24 mouse cellular contexts compared by ENCODE assay signal in the genomic region with DNA sequence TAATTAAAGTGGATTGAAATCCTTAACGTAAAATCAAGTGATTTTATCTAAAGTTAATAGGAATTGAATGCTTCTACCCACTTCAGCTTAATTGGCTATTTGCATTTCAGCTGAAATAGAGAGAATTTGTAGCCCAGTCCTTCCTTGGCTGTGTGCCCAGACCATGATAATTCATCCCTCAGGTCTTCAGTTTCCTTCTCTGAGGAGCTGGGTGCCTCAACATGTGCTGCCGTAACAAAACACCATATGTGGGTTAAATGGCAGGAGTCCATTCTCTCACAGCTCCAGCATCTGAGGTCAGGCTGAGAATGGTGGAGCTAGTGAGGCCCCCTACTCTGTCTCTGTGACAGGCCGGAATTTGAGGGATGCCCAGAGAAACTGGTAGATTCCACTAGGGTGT. TPM values are rescaled to one million over a fixed set of nuclear protein-coding genes. Genes with fewer than 3 reads are reported as not detected.
A peak's percentile ranks its signal among the peaks of the same experiment; 100 is the strongest.
DNase-seq lines count a peak whose midpoint lies in the region; ATAC-seq and TF ChIP-seq lines count a peak whose summit lies in the region.
"Had no signal": no experiment of that assay in that cellular context is flagged by ENCODE, and none has a peak within 500 bp of the region (broad histone marks: within the 10 kb centered on the region; RNA-seq: fewer than 3 reads in every experiment).

No protein-coding gene starts in this region.

- H3K4me2 ChIP-seq in hindbrain, embryonic 14.5 days (replicated peaks) = no peak overlapping the region
- no peak overlapping the region for H3K4me2 ChIP-seq in hindbrain, embryonic 13.5 days
- H3K4me2 ChIP-seq in limb, embryonic 14.5 days (replicated peaks; ENCODE audit: low read depth, low read length, severe bottlenecking) = no peak overlapping the region
- H3K4me2 ChIP-seq: embryonic facial prominence, embryonic 13.5 days; heart, embryonic 13.5 days; limb, embryonic 12.5 days; stomach, embryonic 15.5 days had no signal

- no peaks in the 10 kb centered on the region for H3K9me3 ChIP-seq in hindbrain, embryonic 14.5 days (ENCODE audit: control insufficient read depth, low read length)
- H3K9me3 ChIP-seq in hindbrain, embryonic 13.5 days = no peaks in the 10 kb centered on the region
- no peaks in the 10 kb centered on the region for H3K9me3 ChIP-seq in limb, embryonic 14.5 days (ENCODE audit: control insufficient read depth, low read length)
- H3K9me3 ChIP-seq: embryonic facial prominence, embryonic 13.5 days; heart, embryonic 13.5 days; limb, embryonic 12.5 days; stomach, embryonic 15.5 days had no signal

- TF ChIP-seq POLR2A in limb, embryonic 14.5 days (IDR thresholded peaks at IDR 0.05; ENCODE audit: borderline replicate concordance, extremely low read depth, insufficient read depth, insufficient read length) = no peak

- no peak for ATAC-seq in hindbrain, embryonic 14.5 days (ENCODE audit: low FRiP score)
- ATAC-seq in hindbrain, embryonic 13.5 days (ENCODE audit: low FRiP score) = no peak
- ATAC-seq in limb, embryonic 14.5 days (ENCODE audit: low FRiP score, low read depth) = no peak
- ATAC-seq: activated CD4-positive, CD25-positive, alpha-beta regulatory T cell, adult 4 months; lung, postnatal 0 days; Patski had no signal

- no peaks in the 10 kb centered on the region for H3K4me1 ChIP-seq in hindbrain, embryonic 14.5 days (replicated peaks; ENCODE audit: control insufficient read depth, insufficient read depth, low read length)
- no peaks in the 10 kb centered on the region; the same call in 1 of the 2 replicates for H3K4me1 ChIP-seq in hindbrain, embryonic 13.5 days (replicated peaks)
- H3K4me1 ChIP-seq in limb, embryonic 14.5 days (ENCODE audit: control insufficient read depth, insufficient read depth, low read length) = no peaks in the 10 kb centered on the region
- H3K4me1 ChIP-seq: heart, embryonic 13.5 days; megakaryocyte, embryonic 14.5 days; stomach, embryonic 15.5 days had no signal

- no peaks in the 10 kb centered on the region for H3K36me3 ChIP-seq in hindbrain, embryonic 14.5 days (replicated peaks; ENCODE audit: control insufficient read depth, insufficient read depth)
- no peaks in the 10 kb centered on the region for H3K36me3 ChIP-seq in hindbrain, embryonic 13.5 days
- no peaks in the 10 kb centered on the region for H3K36me3 ChIP-seq in limb, embryonic 14.5 days (ENCODE audit: control insufficient read depth, insufficient read depth, low read length)
- H3K36me3 ChIP-seq: embryonic facial prominence, embryonic 13.5 days; heart, embryonic 13.5 days; limb, embryonic 12.5 days; stomach, embryonic 15.5 days had no signal

- DNase-seq in hindbrain, embryonic 14.5 days (ENCODE audit: low spot score) = peak; percentile 42
- DNase-seq in kidney, postnatal 36 days = peak; percentile 16 to 19
- DNase-seq in kidney, adult 11 months = no peak
- DNase-seq in right cerebral cortex, postnatal 10 days (ENCODE audit: low spot score in 2 of 2) = peak; percentile 52 to 56
- DNase-seq in right cerebral cortex, postnatal 25 days = no peak
- DNase-seq in limb, embryonic 14.5 days (ENCODE audit: low spot score) = peak; percentile 19
- DNase-seq in urinary bladder, postnatal 4 days (ENCODE audit: low spot score in 2 of 2) = no peak
- DNase-seq: adrenal gland, postnatal 25 days; B cell, adult 2 months; cerebellum, adult 2 months; heart, postnatal 36 days; right cerebral cortex, adult 18-20 months; spleen, adult 18-20 months had no signal

- no peaks in the 10 kb centered on the region for H3K27me3 ChIP-seq in hindbrain, embryonic 14.5 days (ENCODE audit: control insufficient read depth, insufficient read depth, low read length)
- no peaks in the 10 kb centered on the region for H3K27me3 ChIP-seq in hindbrain, embryonic 13.5 days
- H3K27me3 ChIP-seq in limb, embryonic 14.5 days (ENCODE audit: control insufficient read depth, insufficient read depth, low read length) = no peaks in the 10 kb centered on the region
- H3K27me3 ChIP-seq: embryonic facial prominence, embryonic 13.5 days; heart, embryonic 13.5 days; limb, embryonic 12.5 days; megakaryocyte, embryonic 14.5 days; Patski; stomach, embryonic 15.5 days had no signal

- H3K9ac ChIP-seq in hindbrain, embryonic 14.5 days = no peak overlapping the region
- H3K9ac ChIP-seq in hindbrain, embryonic 13.5 days = no peak overlapping the region
- H3K9ac ChIP-seq in limb, embryonic 14.5 days (ENCODE audit: low read depth, low read length, severe bottlenecking) = no peak overlapping the region
- H3K9ac ChIP-seq: embryonic facial prominence, embryonic 13.5 days; heart, embryonic 13.5 days; limb, embryonic 12.5 days; liver, embryonic 14.5 days; stomach, embryonic 15.5 days had no signal

- 54% methylated on average over 3 of the region's 3 CpGs for WGBS in hindbrain, embryonic 14.5 days
- WGBS in hindbrain, embryonic 13.5 days = 56% methylated on average over 3 of the region's 3 CpGs
- 61% methylated on average over 3 of the region's 3 CpGs for WGBS in limb, embryonic 14.5 days

- no peak overlapping the region for H3K27ac ChIP-seq in hindbrain, embryonic 14.5 days
- no peak overlapping the region for H3K27ac ChIP-seq in hindbrain, embryonic 13.5 days
- no peak overlapping the region for H3K27ac ChIP-seq in limb, embryonic 14.5 days (replicated peaks; ENCODE audit: low read depth, low read length)
- H3K27ac ChIP-seq: embryonic facial prominence, embryonic 13.5 days; heart, embryonic 13.5 days; layer of hippocampus, adult 2 months; limb, embryonic 12.5 days; liver, embryonic 14.5 days; stomach, embryonic 15.5 days had no signal

- no peak overlapping the region for H3K4me3 ChIP-seq in hindbrain, embryonic 14.5 days (replicated peaks; ENCODE audit: low read length)
- H3K4me3 ChIP-seq in hindbrain, embryonic 13.5 days = no peak overlapping the region
- H3K4me3 ChIP-seq in limb, embryonic 14.5 days (replicated peaks; ENCODE audit: low read length) = no peak overlapping the region
- H3K4me3 ChIP-seq: embryonic facial prominence, embryonic 13.5 days; heart, embryonic 13.5 days; layer of hippocampus, adult 2 months; limb, embryonic 12.5 days; megakaryocyte, embryonic 14.5 days; stomach, embryonic 15.5 days had no signal

RNA-seq across cellular contexts. Expression of a gene that starts 29.4 kb away (rescaled TPM):
- polyA plus RNA-seq in hindbrain, embryonic 14.5 days (2014; fragmentation: Nextera tagmentation; extraction: Ambion mirVana) = 3.2 and 5.0 TPM in 2 replicates
- polyA plus RNA-seq in hindbrain, embryonic 13.5 days (2015; fragmentation: Nextera tagmentation; extraction: Ambion mirVana) = 2.3 and 2.6 TPM in 2 replicates
- polyA plus RNA-seq in limb, embryonic 14.5 days (2012; rRNA removed) = 4.7 and 5.2 TPM in 2 replicates
- 1.8 and 3.1 TPM in 2 replicates for polyA plus RNA-seq in limb, embryonic 14.5 days (2014; fragmentation: Nextera tagmentation; extraction: Ambion mirVana)
- polyA plus RNA-seq: lung, postnatal 0 days had no signal

Comparison
In these comparisons a context has a peak if more than half of its experiments do, and no peak if none do; other contexts are left out.
1. DNase-seq: peak in hindbrain, embryonic 14.5 days (single experiment), kidney, postnatal 36 days (2 of 2), right cerebral cortex, postnatal 10 days (2 of 2) and limb, embryonic 14.5 days (single experiment); none in kidney, adult 11 months (single experiment), right cerebral cortex, postnatal 25 days (single experiment) and urinary bladder, postnatal 4 days (0 of 2).